Mouse (Mus musculus) thymus, postnatal 36 days (tissue): Measurements from ENCODE around the gene Snrpd2.
"Not testable (repeated sequence)": the region's sequence is repeated elsewhere in the genome, so short reads cannot be mapped to it uniquely, and the experiment has no call there.

Experiments used
- DNase-seq, 2 experiments: peaks; one replicate each; pipeline ENCODE4 v3.0.0; 2022; ENCODE audit warnings: mixed read lengths in 2 of 2

Snrpd2 gene

GRCm38 (mm10) chr7:19151121-19151520 is 1.6 kb downstream of the Snrpd2 start:
- DNase-seq: not testable (repeated sequence)

GRCm38 (mm10) chr7:19154796-19155195 is 5.3 kb downstream of the Snrpd2 start:
- no peak for DNase-seq

GRCm38 (mm10) chr7:19155825-19156475 is 6.4 kb downstream of the Snrpd2 start:
- no peak for DNase-seq

GRCm38 (mm10) chr7:19157160-19157800 is 7.8 kb downstream of the Snrpd2 start:
- DNase-seq: peak; percentile 96 to 98

- no peak for DNase-seq
Measured at GRCm38 (mm10) chr7:19158601-19159000, 9.1 kb downstream of the Snrpd2 start.

GRCm38 (mm10) chr7:19159411-19159810 is 9.9 kb downstream of the Snrpd2 start:
- DNase-seq: no peak

GRCm38 (mm10) chr7:19160115-19160514 is 10.6 kb downstream of the Snrpd2 start:
- no peak for DNase-seq

- DNase-seq: no peak
Measured at GRCm38 (mm10) chr7:19162928-19163327, 13.4 kb downstream of the Snrpd2 start.

GRCm38 (mm10) chr7:19163752-19164151 is 14.2 kb downstream of the Snrpd2 start:
- no peak for DNase-seq

GRCm38 (mm10) chr7:19164189-19164588 is 14.7 kb downstream of the Snrpd2 start:
- DNase-seq: no peak

- DNase-seq: peak in 1 of 2 experiments; percentile 47
Measured at GRCm38 (mm10) chr7:19164978-19165377, 15.5 kb downstream of the Snrpd2 start.

- DNase-seq: no peak
Measured at GRCm38 (mm10) chr7:19165656-19166423, 16.3 kb downstream of the Snrpd2 start, which contains the start of gene Gipr. TSS of gene Gipr (minus strand) at chr7:19166127.

- no peak for DNase-seq
Measured at GRCm38 (mm10) chr7:19166990-19167389, 17.5 kb downstream of the Snrpd2 start.

- no peak for DNase-seq
Measured at GRCm38 (mm10) chr7:19169506-19169905, 20.0 kb downstream of the Snrpd2 start.

- DNase-seq: no peak
Measured at GRCm38 (mm10) chr7:19170142-19170541, 20.6 kb downstream of the Snrpd2 start.

GRCm38 (mm10) chr7:19171831-19172230 is 22.3 kb downstream of the Snrpd2 start:
- DNase-seq: no peak

- peak; percentile 83 to 87 for DNase-seq
Measured at GRCm38 (mm10) chr7:19172874-19173273, 23.4 kb downstream of the Snrpd2 start.

- DNase-seq: no peak
Measured at GRCm38 (mm10) chr7:19175708-19176515, 26.4 kb downstream of the Snrpd2 start, which contains the start of gene Eml2. TSS of gene Eml2 (plus strand) at chr7:19176421.

GRCm38 (mm10) chr7:19176516-19176947 is 27.0 kb downstream of the Snrpd2 start:
- DNase-seq: no peak

- no peak for DNase-seq
Measured at GRCm38 (mm10) chr7:19177216-19177615, 27.7 kb downstream of the Snrpd2 start.

GRCm38 (mm10) chr7:19178035-19178434 is 28.5 kb downstream of the Snrpd2 start:
- no peak for DNase-seq

GRCm38 (mm10) chr7:19178443-19179092 is 29.0 kb downstream of the Snrpd2 start:
- peak; percentile 71 to 77 for DNase-seq
